ENCODE assay signal across 27 mouse cellular contexts in genomic region chr2:160131386-160131785, GRCm38 (mm10).
"Had no signal": no experiment of that assay in that cellular context is flagged by ENCODE, and none has a peak within 500 bp of the region (broad histone marks: within the 10 kb centered on the region; RNA-seq: fewer than 3 reads in every experiment).

No protein-coding gene starts in this region.

- H3K27ac ChIP-seq: embryonic facial prominence, embryonic 10.5 days; embryonic facial prominence, embryonic 12.5 days; embryonic facial prominence, embryonic 13.5 days; embryonic facial prominence, embryonic 15.5 days; forebrain, embryonic 10.5 days; forebrain, embryonic 12.5 days; forebrain, embryonic 13.5 days; forebrain, embryonic 15.5 days; gastrocnemius, adult 2 months had no signal

- H3K4me1 ChIP-seq: embryonic facial prominence, embryonic 10.5 days; embryonic facial prominence, embryonic 12.5 days; embryonic facial prominence, embryonic 13.5 days; embryonic facial prominence, embryonic 15.5 days; forebrain, embryonic 13.5 days; forebrain, embryonic 15.5 days had no signal

- H3K9ac ChIP-seq: embryonic facial prominence, embryonic 12.5 days; embryonic facial prominence, embryonic 13.5 days; embryonic facial prominence, embryonic 15.5 days; forebrain, embryonic 12.5 days; forebrain, embryonic 13.5 days; forebrain, embryonic 15.5 days; forebrain, postnatal 0 days had no signal

- H3K9me3 ChIP-seq: embryonic facial prominence, embryonic 10.5 days; embryonic facial prominence, embryonic 12.5 days; embryonic facial prominence, embryonic 13.5 days; embryonic facial prominence, embryonic 15.5 days; forebrain, embryonic 10.5 days; forebrain, embryonic 12.5 days; forebrain, embryonic 13.5 days; forebrain, embryonic 15.5 days had no signal

- H3K4me3 ChIP-seq: embryonic facial prominence, embryonic 10.5 days; embryonic facial prominence, embryonic 12.5 days; embryonic facial prominence, embryonic 13.5 days; embryonic facial prominence, embryonic 15.5 days; erythroblast, embryonic 14.5 days; forebrain, embryonic 10.5 days; forebrain, embryonic 12.5 days; forebrain, embryonic 13.5 days; forebrain, embryonic 15.5 days; gastrocnemius, adult 2 months had no signal

- H3K36me3 ChIP-seq: embryonic facial prominence, embryonic 10.5 days; embryonic facial prominence, embryonic 12.5 days; embryonic facial prominence, embryonic 13.5 days; embryonic facial prominence, embryonic 15.5 days; forebrain, embryonic 10.5 days; forebrain, embryonic 12.5 days; forebrain, embryonic 15.5 days had no signal

- DNase-seq: cerebellum, adult 2 months; cerebellum, adult 8-10 months; cerebellum, adult 9-10 months; cerebellum, adult 9-11 months; cerebellum, postnatal 10 days; cerebellum, postnatal 14 days; cerebellum, postnatal 25 days; cerebellum, postnatal 36 days; forebrain, postnatal 0 days; gastrocnemius, adult 2 months; gastrocnemius, postnatal 10 days; gastrocnemius, postnatal 14 days; gastrocnemius, postnatal 25 days; gastrocnemius, postnatal 36 days; heart, adult 11 months; heart, adult 18-20 months had no signal

- ATAC-seq: forebrain, embryonic 13.5 days; forebrain, embryonic 14.5 days; forebrain, embryonic 15.5 days; forebrain, embryonic 16.5 days; forebrain, postnatal 0 days had no signal

- H3K27me3 ChIP-seq: embryonic facial prominence, embryonic 12.5 days; embryonic facial prominence, embryonic 13.5 days; embryonic facial prominence, embryonic 15.5 days; forebrain, embryonic 12.5 days; forebrain, embryonic 13.5 days; forebrain, embryonic 15.5 days had no signal

- H3K4me2 ChIP-seq: embryonic facial prominence, embryonic 12.5 days; embryonic facial prominence, embryonic 13.5 days; embryonic facial prominence, embryonic 15.5 days; forebrain, embryonic 12.5 days; forebrain, embryonic 13.5 days; forebrain, embryonic 15.5 days had no signal
